Mouse (Mus musculus) gastrocnemius, adult 2 months (tissue): ENCODE data around the gene Apbb1ip. TPM values are rescaled to one million over a fixed set of nuclear protein-coding genes. Genes with fewer than 3 reads are reported as not detected.
A peak's percentile ranks its signal among the peaks of the same experiment; 100 is the strongest.
"Not testable (repeated sequence)": the region's sequence is repeated elsewhere in the genome, so short reads cannot be mapped to it uniquely, and the experiment has no call there.

Source experiments
- DNase-seq: peaks from one replicate; pipeline ENCODE4 v3.0.0; 2022
- H3K27ac ChIP-seq: fragments of 200-600 bp; 2 replicates; pipeline ENCODE4 v1.8.1; 2022; ENCODE audit warnings: mild to moderate bottlenecking
- H3K4me3 ChIP-seq: fragments of 200-600 bp; 2 replicates; pipeline ENCODE4 v1.8.1; 2022; ENCODE audit warnings: mild to moderate bottlenecking, moderate library complexity
- CTCF ChIP-seq: fragments of 200-600 bp; IDR thresholded peaks from 2 replicates; pipeline ENCODE4 v1.8.1; 2022; ENCODE audit warnings: antibody characterized with exemption, mild to moderate bottlenecking, moderate library complexity
- intact Hi-C: fragments of 180-260 bp; cut with DNase I; formaldehyde crosslinking; loops from one replicate; pipeline ENCODE4 v1.15.1; 2025
- total RNA-seq, 2 experiments: library from RNA; stranded (reverse); gene quantifications; 2 replicates each; pipeline ENCODE4 v1.2.3; 2021

Apbb1ip gene
- total RNA-seq, 2 experiments from 2014 or later = 2.3 to 2.4 TPM

DNA sequence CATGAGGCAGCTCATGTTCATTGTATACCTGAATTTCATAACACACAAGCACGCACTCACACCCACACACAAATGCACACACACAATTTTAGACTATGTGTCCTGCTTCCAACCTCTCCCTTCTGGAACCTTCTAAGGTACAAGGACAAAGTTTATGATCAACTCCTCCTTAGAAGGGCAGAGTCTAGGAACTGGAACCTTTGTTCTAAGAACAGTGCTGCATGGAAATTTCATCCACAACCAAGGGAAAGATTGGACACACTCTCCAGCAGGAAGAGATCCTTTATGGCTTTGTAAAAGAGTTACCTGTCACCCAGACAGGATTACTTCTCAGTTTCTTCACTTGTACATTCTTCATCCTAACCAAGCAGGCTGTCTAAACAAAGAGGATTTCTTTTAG, 99.3 kb downstream of the Apbb1ip start:
- H3K27ac ChIP-seq = no peak overlapping the region
- H3K4me3 ChIP-seq = no peak overlapping the region
- intact Hi-C loops = no loop called here
- no peak for TF ChIP-seq CTCF
- no peak for DNase-seq

- no peak for DNase-seq
- no peak overlapping the region for H3K27ac ChIP-seq
- no peak for TF ChIP-seq CTCF
- intact Hi-C loops = no loop called here
- no peak overlapping the region for H3K4me3 ChIP-seq
Measured at GRCm38 (mm10) chr2:22874628-22875027, 100.7 kb downstream of the Apbb1ip start.

GRCm38 (mm10) chr2:22876614-22877013, 102.7 kb downstream of the Apbb1ip start:
- intact Hi-C loops = no loop called here
- no peak for DNase-seq
- H3K27ac ChIP-seq = no peak overlapping the region
- no peak for TF ChIP-seq CTCF
- H3K4me3 ChIP-seq = no peak overlapping the region

DNA sequence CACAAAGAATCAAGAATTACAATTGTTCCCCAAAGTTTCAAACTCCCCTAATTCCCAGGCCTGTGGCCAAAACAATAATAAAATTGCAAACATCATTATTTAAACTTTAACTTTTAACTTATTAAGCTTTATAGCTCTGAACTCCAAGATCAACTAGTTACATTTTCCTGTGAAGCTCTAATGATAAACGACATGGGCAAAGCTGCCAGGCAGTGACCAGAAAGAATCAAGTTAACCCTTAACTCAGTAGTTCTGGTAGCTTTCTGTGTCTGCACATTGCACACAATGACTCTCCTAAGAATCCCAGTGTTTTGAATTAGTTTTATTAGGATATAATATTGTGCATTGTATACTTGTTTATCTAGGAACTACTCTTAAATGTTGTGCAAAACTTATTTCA, 104.9 kb downstream of the Apbb1ip start:
- TF ChIP-seq CTCF = no peak
- intact Hi-C loops = no loop called here
- DNase-seq = no peak
- no peak overlapping the region for H3K27ac ChIP-seq
- no peak overlapping the region for H3K4me3 ChIP-seq

DNA sequence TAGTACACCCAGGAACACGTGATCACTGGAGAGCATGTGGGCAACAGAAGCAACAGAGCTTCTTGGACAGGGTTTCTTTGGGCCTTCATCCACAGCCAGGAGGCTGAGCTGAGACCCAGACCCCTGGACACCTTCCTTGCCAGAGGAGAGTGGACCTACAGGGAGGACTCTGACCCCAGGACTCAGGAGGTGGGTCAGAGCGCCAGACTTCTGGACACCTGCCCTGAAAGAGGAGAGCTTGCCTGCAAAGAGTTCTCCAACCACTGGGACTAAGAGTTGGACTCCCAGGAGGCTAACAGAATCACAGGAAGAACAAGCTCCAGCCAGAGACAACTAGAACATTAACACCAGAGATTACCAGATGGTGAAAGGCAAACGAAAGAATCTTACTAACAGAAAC, 106.8 kb downstream of the Apbb1ip start:
- H3K27ac ChIP-seq, H3K4me3 ChIP-seq, DNase-seq, intact Hi-C loops: not testable (repeated sequence)

- peak overlapping the region; percentile 94 for H3K27ac ChIP-seq
- no peak for DNase-seq
- intact Hi-C loops = loop anchor here (1.0 to 5.0 kb wide), 2 partner anchors 173 to 262 kb away; partner anchors contain the start of genes Acbd5, Mastl and Yme1l1
- no peak for TF ChIP-seq CTCF
- peak overlapping the region; percentile 95 for H3K4me3 ChIP-seq
Measured at GRCm38 (mm10) chr2:22894932-22895281, 121.0 kb downstream of the Apbb1ip start.

- intact Hi-C loops = loop anchor here (5.0 kb wide), 1 partner anchor 262 kb away; the partner anchor contains the start of genes Mastl and Yme1l1
- DNase-seq = peak; percentile 94
- Histone ChIP-seq H3K4me3 (peak within 1 kb of the TSS; percentile 95), H3K27ac (peak within 1 kb of the TSS; percentile 94)
- no peak for TF ChIP-seq CTCF
Measured at GRCm38 (mm10) chr2:22895282-22896273, 121.7 kb downstream of the Apbb1ip start, which contains the start of gene Pdss1. Gene Pdss1 (plus strand): TSS chr2:22895522.

- no peak overlapping the region for H3K27ac ChIP-seq
- no peak for DNase-seq
- no peak for TF ChIP-seq CTCF
- H3K4me3 ChIP-seq = no peak overlapping the region
- intact Hi-C loops = no loop called here
Measured at GRCm38 (mm10) chr2:22903947-22904346, 130.1 kb downstream of the Apbb1ip start.

DNA sequence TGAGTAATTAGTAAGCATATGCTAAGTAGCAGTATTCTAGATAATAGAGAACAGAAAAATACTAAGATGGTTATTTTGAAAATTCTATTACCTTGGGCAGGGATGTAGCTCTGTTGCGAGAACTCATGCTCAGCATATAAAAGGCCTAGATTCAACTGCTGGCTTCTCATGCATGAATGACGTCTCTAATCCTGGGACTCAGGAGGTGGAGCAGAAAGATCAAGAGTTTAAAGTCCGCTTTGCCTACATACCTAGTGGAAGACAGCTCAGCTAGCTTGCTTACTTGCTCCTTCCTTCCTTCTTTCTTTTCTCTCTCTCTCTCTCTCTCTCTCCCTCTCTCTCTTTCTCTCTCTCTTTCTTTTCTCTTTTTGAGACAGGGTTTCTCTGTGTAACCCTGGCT, 140.5 kb downstream of the Apbb1ip start:
- TF ChIP-seq CTCF = no peak
- no peak for DNase-seq
- no peak overlapping the region for H3K27ac ChIP-seq
- no peak overlapping the region for H3K4me3 ChIP-seq
- intact Hi-C loops = no loop called here

GRCm38 (mm10) chr2:22918651-22919050, 144.8 kb downstream of the Apbb1ip start:
- no peak overlapping the region for H3K4me3 ChIP-seq
- DNase-seq = no peak

More at GRCm38 (mm10) chr2:22918651-22919050, 144.8 kb downstream of the Apbb1ip start:
- no peak for TF ChIP-seq CTCF
- intact Hi-C loops = no loop called here
- no peak overlapping the region for H3K27ac ChIP-seq

Other genes with a start within 250 kb of the Apbb1ip start
- not detected for gene Gad2, start 151.9 kb upstream of the Apbb1ip start, total RNA-seq
- gene Pdss1, start 121.4 kb downstream of the Apbb1ip start, total RNA-seq = 10 to 100 TPM in 1 of 2 experiments, 1 to 10 TPM in 1; 8.9 to 14.4 TPM